Mouse (Mus musculus): ENCODE measurements at regions not wholly inside any gene's neighbourhood (a gene's known extent, or its start where the extent isn't known, plus 50 kb on each side); places are given as distances from the start of the nearest gene placed in this dataset.

DNA sequence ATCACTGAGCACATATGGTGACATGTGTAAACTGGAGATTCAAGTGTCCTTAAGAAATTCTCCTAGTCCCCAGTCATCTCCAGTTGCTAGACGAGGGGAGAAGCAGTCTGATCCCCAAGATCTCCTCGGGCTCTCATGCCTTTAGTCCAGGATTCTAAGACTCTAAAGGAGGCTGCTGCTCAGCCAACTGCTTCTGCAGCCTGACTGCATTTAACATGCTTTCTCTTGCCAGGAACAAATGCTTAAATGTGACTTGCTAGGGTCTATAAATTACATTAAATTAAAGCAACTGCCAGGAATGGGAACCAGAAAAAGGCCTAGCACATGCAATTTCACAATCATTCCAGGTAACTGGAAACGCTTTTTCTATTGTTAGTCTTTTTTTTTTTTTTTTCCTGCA is 599.8 kb upstream of the Gcfc2 start:
- WGBS = 80% methylated on average over 3 of the region's 3 CpGs
- no peak overlapping the region for H3K9ac ChIP-seq (ENCODE audit: low read length)
- H3K4me2 ChIP-seq (ENCODE audit: low read depth, severe bottlenecking) = no peak overlapping the region
- no peaks in the 10 kb centered on the region for H3K9me3 ChIP-seq (ENCODE audit: control insufficient read depth, low read length)
- no peak overlapping the region for H3K4me3 ChIP-seq (ENCODE audit: low read depth, low read length)
- no peak for ATAC-seq (ENCODE audit: insufficient number of reproducible peaks, low FRiP score, low TSS enrichment, low read depth)
- no peak overlapping the region for H3K27ac ChIP-seq (replicated peaks; ENCODE audit: low read depth, low read length)
- no peaks in the 10 kb centered on the region for H3K27me3 ChIP-seq (ENCODE audit: control insufficient read depth, insufficient read depth, low read length)
- no peaks in the 10 kb centered on the region for H3K36me3 ChIP-seq (ENCODE audit: control insufficient read depth, insufficient read depth, low read length)
- no peaks in the 10 kb centered on the region for H3K4me1 ChIP-seq (ENCODE audit: control insufficient read depth, insufficient read depth, low read length)
- DNase-seq (ENCODE audit: low spot score) = no peak

DNA sequence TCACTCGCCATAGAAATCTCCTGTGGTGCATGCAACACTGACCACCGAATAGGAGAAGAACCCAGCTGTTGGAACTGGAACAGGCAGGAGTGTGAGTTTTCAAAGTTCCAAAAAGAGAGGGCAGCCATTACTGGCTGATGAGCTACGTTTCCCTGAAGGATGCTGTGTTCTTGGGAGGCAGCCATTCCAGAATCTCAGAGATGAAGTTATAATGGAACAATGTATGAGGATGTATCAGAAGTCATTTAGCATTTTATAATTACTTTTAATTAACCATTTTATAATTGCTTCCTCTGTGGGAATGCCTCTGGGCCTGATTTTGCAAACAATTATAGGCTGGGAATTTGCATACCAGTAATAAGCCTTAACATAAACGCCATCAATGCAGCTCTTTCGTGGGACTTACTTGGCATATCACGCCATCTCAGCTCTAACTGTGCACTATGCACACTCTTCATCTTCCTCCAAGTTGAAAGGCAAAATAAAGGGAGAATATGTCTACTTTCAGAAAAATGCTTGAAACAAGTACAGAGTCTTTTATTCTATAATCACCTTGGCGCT is 559.4 kb upstream of the Gcfc2 start:
- no peaks in the 10 kb centered on the region for H3K9me3 ChIP-seq (ENCODE audit: control insufficient read depth, low read length)
- no peak for DNase-seq (ENCODE audit: low spot score)
- H3K27ac ChIP-seq (replicated peaks; ENCODE audit: low read depth, low read length) = no peak overlapping the region
- no peaks in the 10 kb centered on the region for H3K27me3 ChIP-seq (ENCODE audit: control insufficient read depth, insufficient read depth, low read length)
- no peak overlapping the region for H3K4me2 ChIP-seq (ENCODE audit: low read depth, severe bottlenecking)
- WGBS = 91% methylated on average over 7 of the region's 7 CpGs
- H3K36me3 ChIP-seq (ENCODE audit: control insufficient read depth, insufficient read depth, low read length) = no peaks in the 10 kb centered on the region
- no peaks in the 10 kb centered on the region for H3K4me1 ChIP-seq (ENCODE audit: control insufficient read depth, insufficient read depth, low read length)
- no peak overlapping the region for H3K4me3 ChIP-seq (ENCODE audit: low read depth, low read length)
- H3K9ac ChIP-seq (ENCODE audit: low read length) = no peak overlapping the region
- ATAC-seq (ENCODE audit: insufficient number of reproducible peaks, low FRiP score, low TSS enrichment, low read depth) = no peak

DNA sequence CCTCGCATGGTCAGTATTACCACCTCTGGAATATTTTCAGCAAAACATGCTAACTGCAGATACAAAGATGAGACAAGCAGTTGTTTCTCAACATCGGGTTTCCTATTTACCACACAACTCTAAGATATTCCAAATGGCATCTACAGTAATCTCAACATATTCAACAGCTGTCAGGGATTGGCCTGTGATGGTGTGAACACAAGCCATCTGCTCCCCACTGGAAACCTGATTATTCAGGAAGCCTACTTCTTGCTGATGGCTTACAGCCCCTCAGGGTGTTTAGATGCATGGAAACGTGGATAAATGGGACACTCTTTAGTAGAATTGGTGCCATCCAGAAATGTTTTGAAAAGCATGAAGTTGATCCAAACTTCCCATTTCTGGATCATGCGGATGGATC is 535.0 kb upstream of the Gcfc2 start:
- H3K4me3 ChIP-seq (ENCODE audit: low read depth, low read length) = no peak overlapping the region
- H3K4me2 ChIP-seq (ENCODE audit: low read depth, severe bottlenecking) = no peak overlapping the region
- 86% methylated on average over 4 of the region's 4 CpGs for whole genome bisulfite sequencing
- DNase-seq (ENCODE audit: low spot score) (no peak), ATAC-seq (ENCODE audit: insufficient number of reproducible peaks, low FRiP score, low TSS enrichment, low read depth) (no peak)
- H3K27ac ChIP-seq (replicated peaks; ENCODE audit: low read depth, low read length) = no peak overlapping the region
- no peaks in the 10 kb centered on the region for H3K4me1 ChIP-seq (ENCODE audit: control insufficient read depth, insufficient read depth, low read length)
- no peaks in the 10 kb centered on the region for H3K36me3 ChIP-seq (ENCODE audit: control insufficient read depth, insufficient read depth, low read length)
- no peak overlapping the region for H3K9ac ChIP-seq (ENCODE audit: low read length)
- no peaks in the 10 kb centered on the region for H3K27me3 ChIP-seq (ENCODE audit: control insufficient read depth, insufficient read depth, low read length)
- no peaks in the 10 kb centered on the region for H3K9me3 ChIP-seq (ENCODE audit: control insufficient read depth, low read length)

DNA sequence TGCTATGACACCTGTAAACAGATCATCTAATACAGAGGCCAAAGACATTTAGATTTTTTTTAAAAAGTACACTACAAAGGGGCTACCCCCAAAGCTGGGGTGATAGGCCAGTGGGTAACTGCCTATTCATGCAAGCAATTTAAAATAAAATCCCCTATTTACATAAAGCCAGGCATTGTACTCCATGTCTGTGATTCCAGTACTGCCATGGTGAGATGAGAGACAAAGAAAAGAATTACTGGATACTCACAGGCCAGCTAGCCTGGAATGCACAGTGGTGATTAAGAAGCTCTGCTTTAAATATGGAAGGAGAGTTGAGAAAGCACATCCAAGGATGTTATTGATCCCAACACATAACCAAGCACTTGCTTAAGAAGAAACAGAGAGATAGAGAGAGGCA is 520.3 kb upstream of the Gcfc2 start:
- no peak for DNase-seq (ENCODE audit: low spot score)
- no peaks in the 10 kb centered on the region for H3K4me1 ChIP-seq (ENCODE audit: control insufficient read depth, insufficient read depth, low read length)
- H3K9ac ChIP-seq (ENCODE audit: low read length) = no peak overlapping the region
- no peak overlapping the region for H3K4me2 ChIP-seq (ENCODE audit: low read depth, severe bottlenecking)
- H3K9me3 ChIP-seq (ENCODE audit: control insufficient read depth, low read length) = no peaks in the 10 kb centered on the region
- ATAC-seq (ENCODE audit: insufficient number of reproducible peaks, low FRiP score, low TSS enrichment, low read depth) = no peak
- no peaks in the 10 kb centered on the region for H3K27me3 ChIP-seq (ENCODE audit: control insufficient read depth, insufficient read depth, low read length)
- H3K27ac ChIP-seq (replicated peaks; ENCODE audit: low read depth, low read length) = no peak overlapping the region
- H3K36me3 ChIP-seq (ENCODE audit: control insufficient read depth, insufficient read depth, low read length) = no peaks in the 10 kb centered on the region
- no peak overlapping the region for H3K4me3 ChIP-seq (ENCODE audit: low read depth, low read length)

DNA sequence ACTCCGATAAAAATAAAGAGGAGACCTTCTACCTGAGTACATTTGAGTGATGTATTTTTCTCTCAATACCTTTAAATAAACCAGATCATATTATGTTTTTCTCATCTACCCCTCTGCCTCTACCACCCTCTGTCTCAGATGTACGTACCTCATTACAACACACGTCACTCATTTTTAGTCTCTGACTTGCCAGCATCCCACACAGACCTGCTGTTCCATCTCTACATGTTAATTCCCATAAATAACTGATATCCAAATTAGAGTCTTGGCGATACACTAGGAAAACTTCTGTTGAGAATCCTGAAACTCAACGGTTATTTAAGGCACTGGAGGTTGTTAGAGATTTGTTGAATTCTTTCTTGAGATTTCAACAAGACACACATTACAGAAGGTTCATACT is 509.9 kb upstream of the Gcfc2 start:
- no peak overlapping the region for H3K27ac ChIP-seq (replicated peaks; ENCODE audit: low read depth, low read length)
- no peaks in the 10 kb centered on the region for H3K4me1 ChIP-seq (ENCODE audit: control insufficient read depth, insufficient read depth, low read length)
- no peaks in the 10 kb centered on the region for H3K9me3 ChIP-seq (ENCODE audit: control insufficient read depth, low read length)
- H3K4me3 ChIP-seq (ENCODE audit: low read depth, low read length) = no peak overlapping the region
- H3K36me3 ChIP-seq (ENCODE audit: control insufficient read depth, insufficient read depth, low read length) = no peaks in the 10 kb centered on the region
- no peaks in the 10 kb centered on the region for H3K27me3 ChIP-seq (ENCODE audit: control insufficient read depth, insufficient read depth, low read length)
- no peak overlapping the region for H3K9ac ChIP-seq (ENCODE audit: low read length)
- 89% methylated on average over 5 of the region's 5 CpGs for WGBS
- no peak overlapping the region for H3K4me2 ChIP-seq (ENCODE audit: low read depth, severe bottlenecking)
- ATAC-seq (ENCODE audit: insufficient number of reproducible peaks, low FRiP score, low TSS enrichment, low read depth) = no peak
- DNase-seq (ENCODE audit: low spot score) = no peak

DNA sequence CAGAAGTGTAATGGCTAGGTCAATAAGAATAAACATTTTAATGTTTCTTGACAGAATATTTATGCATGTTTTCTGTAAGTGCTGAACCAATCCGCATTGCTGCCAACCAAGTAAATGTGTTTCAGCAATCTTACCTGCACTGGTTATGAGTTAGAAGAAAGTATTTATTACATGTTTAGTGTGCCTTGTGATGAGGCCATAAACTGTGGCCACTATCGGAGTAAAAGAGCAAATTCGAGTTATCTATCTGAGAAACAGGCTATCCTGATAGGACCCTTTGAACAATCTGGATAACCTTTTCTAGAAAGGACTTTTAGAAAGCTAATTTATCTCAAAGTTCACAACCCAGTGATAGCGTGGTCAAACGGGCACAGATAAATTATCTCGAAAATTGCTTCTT is 488.7 kb upstream of the Gcfc2 start:
- H3K27ac ChIP-seq (replicated peaks; ENCODE audit: low read depth, low read length) = no peak overlapping the region
- DNase-seq (ENCODE audit: low spot score) = no peak
- no peaks in the 10 kb centered on the region for H3K36me3 ChIP-seq (ENCODE audit: control insufficient read depth, insufficient read depth, low read length)
- no peak overlapping the region for H3K4me3 ChIP-seq (ENCODE audit: low read depth, low read length)
- no peaks in the 10 kb centered on the region for H3K27me3 ChIP-seq (ENCODE audit: control insufficient read depth, insufficient read depth, low read length)
- H3K4me2 ChIP-seq (ENCODE audit: low read depth, severe bottlenecking) = no peak overlapping the region
- no peaks in the 10 kb centered on the region for H3K4me1 ChIP-seq (ENCODE audit: control insufficient read depth, insufficient read depth, low read length)
- H3K9ac ChIP-seq (ENCODE audit: low read length) = no peak overlapping the region
- no peaks in the 10 kb centered on the region for H3K9me3 ChIP-seq (ENCODE audit: control insufficient read depth, low read length)
- no peak for ATAC-seq (ENCODE audit: insufficient number of reproducible peaks, low FRiP score, low TSS enrichment, low read depth)
- WGBS = 88% methylated on average over 6 of the region's 6 CpGs

DNA sequence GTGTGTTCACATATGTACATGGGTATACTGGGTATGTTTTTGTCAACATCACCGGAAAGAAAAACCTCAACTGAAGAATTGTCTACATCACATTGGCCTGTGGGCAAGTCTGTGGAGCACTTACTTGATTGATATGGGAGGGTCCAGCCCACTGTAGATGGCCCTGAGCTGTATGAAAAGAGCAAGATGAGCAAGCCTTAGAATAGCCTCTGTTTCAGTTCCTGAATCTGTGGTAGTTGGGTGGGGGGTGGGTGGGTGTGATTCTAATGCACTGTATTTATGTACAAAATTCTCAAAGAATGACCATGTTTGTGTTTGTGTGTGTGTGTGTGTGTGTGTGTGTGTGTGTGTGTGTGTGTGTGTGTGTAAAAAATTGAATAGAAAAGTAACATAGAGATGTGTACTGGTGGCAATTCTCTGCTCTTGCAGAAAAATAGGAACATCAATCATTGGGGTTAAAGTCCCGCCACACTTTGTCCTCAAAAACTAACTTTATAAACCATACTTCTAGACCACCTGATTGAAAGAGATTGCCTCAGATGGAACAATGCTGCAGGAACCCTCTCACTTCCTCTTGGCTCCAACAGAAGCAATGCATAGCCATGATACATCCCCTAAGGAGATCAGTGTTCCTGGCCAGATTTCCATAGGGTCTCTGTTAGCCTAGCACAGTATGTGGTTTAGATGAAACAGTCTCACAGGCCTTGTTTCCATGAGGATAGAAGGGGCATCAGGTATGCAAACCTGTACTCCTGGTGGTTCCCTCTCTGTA is 484.3 kb upstream of the Gcfc2 start:
- H3K27me3 ChIP-seq (ENCODE audit: control insufficient read depth, insufficient read depth, low read length) = no peaks in the 10 kb centered on the region
- no peaks in the 10 kb centered on the region for H3K36me3 ChIP-seq (ENCODE audit: control insufficient read depth, insufficient read depth, low read length)
- no peak overlapping the region for H3K4me2 ChIP-seq (ENCODE audit: low read depth, severe bottlenecking)
- no peak overlapping the region for H3K9ac ChIP-seq (ENCODE audit: low read length)
- H3K9me3 ChIP-seq (ENCODE audit: control insufficient read depth, low read length) = no peaks in the 10 kb centered on the region
- no peak overlapping the region for H3K4me3 ChIP-seq (ENCODE audit: low read depth, low read length)
- no peaks in the 10 kb centered on the region for H3K4me1 ChIP-seq (ENCODE audit: control insufficient read depth, insufficient read depth, low read length)
- DNase-seq (ENCODE audit: low spot score) (no peak), ATAC-seq (ENCODE audit: insufficient number of reproducible peaks, low FRiP score, low TSS enrichment, low read depth) (no peak)
- no peak overlapping the region for H3K27ac ChIP-seq (replicated peaks; ENCODE audit: low read depth, low read length)
- WGBS = 88% methylated on average over 2 of the region's 2 CpGs

DNA sequence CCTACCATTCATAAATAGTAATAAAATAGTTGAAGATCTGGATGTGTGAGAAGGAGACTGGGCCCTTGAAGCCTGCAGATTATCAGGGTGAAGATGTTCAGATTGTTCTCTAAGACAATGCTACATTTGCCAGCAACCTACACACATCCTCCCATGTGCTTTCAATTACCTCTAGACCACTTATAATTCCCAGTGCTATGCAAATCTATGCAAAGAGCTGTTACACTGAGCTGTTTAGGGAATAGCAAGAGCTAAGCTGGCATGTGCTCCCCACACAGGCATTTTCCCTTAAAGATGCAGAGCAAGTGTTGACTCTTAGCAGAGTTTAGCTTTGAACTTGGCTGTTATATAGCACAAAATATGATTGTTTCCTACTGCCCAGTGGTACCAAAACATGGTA is 482.1 kb upstream of the Gcfc2 start:
- Histone ChIP-seq H3K9me3 (ENCODE audit: control insufficient read depth, low read length) (no peaks in the 10 kb centered on the region), H3K27ac (replicated peaks; ENCODE audit: low read depth, low read length) (no peak overlapping the region), H3K4me3 (ENCODE audit: low read depth, low read length) (no peak overlapping the region), H3K4me1 (ENCODE audit: control insufficient read depth, insufficient read depth, low read length) (no peaks in the 10 kb centered on the region), H3K4me2 (ENCODE audit: low read depth, severe bottlenecking) (no peak overlapping the region), H3K9ac (ENCODE audit: low read length) (no peak overlapping the region), H3K27me3 (ENCODE audit: control insufficient read depth, insufficient read depth, low read length) (no peaks in the 10 kb centered on the region), H3K36me3 (ENCODE audit: control insufficient read depth, insufficient read depth, low read length) (no peaks in the 10 kb centered on the region)
- DNase-seq (ENCODE audit: low spot score) (no peak), ATAC-seq (ENCODE audit: insufficient number of reproducible peaks, low FRiP score, low TSS enrichment, low read depth) (no peak)
